Comparison of ENCODE assay signal across 8 mouse cellular contexts in the genomic region with DNA sequence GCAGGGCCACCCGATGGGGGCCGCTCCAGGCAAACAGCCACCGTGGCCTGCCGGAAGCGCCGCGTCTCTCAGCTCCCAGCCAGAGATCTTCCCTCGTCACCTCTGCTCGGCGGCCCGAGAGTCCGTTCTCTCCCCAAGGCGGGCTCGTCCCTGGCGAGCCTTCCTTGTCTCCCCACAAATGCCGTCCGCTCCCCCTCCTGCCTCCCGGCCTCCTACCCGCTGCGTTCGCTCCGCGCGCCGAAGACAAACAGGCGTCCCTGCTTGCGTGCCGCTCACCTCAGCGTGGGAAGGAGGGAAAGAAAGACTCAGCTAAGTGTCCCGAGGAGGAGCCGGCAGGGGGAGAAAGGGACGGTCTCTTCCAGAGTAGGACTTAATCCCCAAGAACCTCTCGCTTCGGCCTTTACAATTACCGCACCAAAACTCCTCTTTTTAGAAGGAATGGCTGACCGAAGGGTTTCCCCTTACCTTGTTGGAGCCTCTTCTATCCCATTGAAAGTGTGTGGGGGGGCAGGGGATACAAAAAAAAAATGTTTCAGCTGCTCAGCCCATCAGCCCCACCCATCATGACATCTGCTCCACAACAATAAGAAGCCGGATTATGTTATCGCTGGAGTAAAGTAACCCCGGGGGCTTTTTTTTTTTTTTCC. TPM values are rescaled to one million over a fixed set of nuclear protein-coding genes. Genes with fewer than 3 reads are reported as not detected.
A peak's percentile ranks its signal among the peaks of the same experiment; 100 is the strongest.
DNase-seq lines count a peak whose midpoint lies in the region; ATAC-seq and TF ChIP-seq lines count a peak whose summit lies in the region.

Trip12 (minus strand) TSS at position 499 of the 647 bp plus-strand sequence.

- H3K9me3 ChIP-seq in lung, embryonic 14.5 days (ENCODE audit: low read depth, low read length), result no peaks in the 10 kb centered on the region
- H3K9me3 ChIP-seq in forebrain, embryonic 14.5 days (replicated peaks; ENCODE audit: control insufficient read depth, low read length), result no peaks in the 10 kb centered on the region
- H3K9me3 ChIP-seq in hindbrain, embryonic 12.5 days (replicated peaks), result no peaks in the 10 kb centered on the region
- H3K9me3 ChIP-seq in liver, embryonic 14.5 days (ENCODE audit: control insufficient read depth, low read length), result no peaks in the 10 kb centered on the region
- H3K9me3 ChIP-seq in stomach, embryonic 15.5 days, result no peaks in the 10 kb centered on the region

- peak; percentile 36 for ATAC-seq in lung, embryonic 14.5 days (ENCODE audit: insufficient read depth)
- peak; percentile 15; the same call in 1 of the 2 replicates for ATAC-seq in forebrain, embryonic 14.5 days
- peak; percentile 60 for ATAC-seq in hindbrain, embryonic 12.5 days (ENCODE audit: low FRiP score)
- peak; percentile 52 for ATAC-seq in liver, embryonic 14.5 days (ENCODE audit: insufficient read depth)
- ATAC-seq in stomach, embryonic 15.5 days (ENCODE audit: insufficient read depth, low FRiP score, low read depth), result peak; percentile 41

- peak within 1 kb of the TSS; percentile 96 for H3K9ac ChIP-seq in lung, embryonic 14.5 days
- peak within 1 kb of the TSS; percentile 95 for H3K9ac ChIP-seq in forebrain, embryonic 14.5 days (ENCODE audit: low read length)
- peak within 1 kb of the TSS; percentile 98 for H3K9ac ChIP-seq in hindbrain, embryonic 12.5 days
- H3K9ac ChIP-seq in liver, embryonic 14.5 days (replicated peaks), result peak within 1 kb of the TSS; percentile 89
- peak within 1 kb of the TSS; percentile 98 for H3K9ac ChIP-seq in stomach, embryonic 15.5 days

- peak within 1 kb of the TSS; percentile 69 for H3K4me2 ChIP-seq in lung, embryonic 14.5 days
- H3K4me2 ChIP-seq in forebrain, embryonic 14.5 days (ENCODE audit: low read length), result peak within 1 kb of the TSS; percentile 81
- H3K4me2 ChIP-seq in hindbrain, embryonic 12.5 days (replicated peaks), result peak within 1 kb of the TSS; percentile 74
- H3K4me2 ChIP-seq in liver, embryonic 14.5 days (ENCODE audit: low read depth), result peak within 1 kb of the TSS; percentile 82
- H3K4me2 ChIP-seq in stomach, embryonic 15.5 days, result peak within 1 kb of the TSS; percentile 72

- peak within 1 kb of the TSS; percentile 99 for H3K27ac ChIP-seq in lung, embryonic 14.5 days (ENCODE audit: low read depth)
- peak within 1 kb of the TSS; percentile 98 for H3K27ac ChIP-seq in forebrain, embryonic 14.5 days (ENCODE audit: low read depth, low read length)
- H3K27ac ChIP-seq in hindbrain, embryonic 12.5 days, result peak within 1 kb of the TSS; percentile 98
- peak within 1 kb of the TSS; percentile 81 for H3K27ac ChIP-seq in liver, embryonic 14.5 days
- H3K27ac ChIP-seq in stomach, embryonic 15.5 days, result peak within 1 kb of the TSS; percentile 99

- 0 out of 2 replicates have a peak, but pooled peaks have one; percentile 20 for TF ChIP-seq CTCF in lung, embryonic 14.5 days (IDR thresholded peaks at IDR 0.05; ENCODE audit: low read depth)
- peak; percentile 20; the same call in 1 of the 2 replicates for TF ChIP-seq CTCF in liver, embryonic 14.5 days (IDR thresholded peaks at IDR 0.05; ENCODE audit: low read depth)

- no peaks in the 10 kb centered on the region for H3K4me1 ChIP-seq in lung, embryonic 14.5 days (ENCODE audit: insufficient read depth)
- peaks cover 5% of the 10 kb centered on the region for H3K4me1 ChIP-seq in forebrain, embryonic 14.5 days (ENCODE audit: control insufficient read depth, insufficient read depth, low read length)
- H3K4me1 ChIP-seq in hindbrain, embryonic 12.5 days, result peaks cover 16% of the 10 kb centered on the region
- peaks cover 2 to 3% of the 10 kb centered on the region in 2 experiments; a peak in 1 of 4 replicates for H3K4me1 ChIP-seq in liver, embryonic 14.5 days (replicated peaks; ENCODE audit: control insufficient read depth in 2 of 2, insufficient read depth in 2 of 2, low read length in 1 of 2)
- H3K4me1 ChIP-seq in stomach, embryonic 15.5 days, result peaks cover 5% of the 10 kb centered on the region; the same call in 1 of the 2 replicates

- no peak for TF ChIP-seq EP300 in liver, embryonic 14.5 days (IDR thresholded peaks at IDR 0.05; ENCODE audit: low read depth)

- H3K4me3 ChIP-seq in lung, embryonic 14.5 days (ENCODE audit: low read depth, low read length), result peak within 1 kb of the TSS; percentile 86
- H3K4me3 ChIP-seq in forebrain, embryonic 14.5 days (ENCODE audit: low read depth, low read length), result peak within 1 kb of the TSS; percentile 92
- H3K4me3 ChIP-seq in hindbrain, embryonic 12.5 days, result peak within 1 kb of the TSS; percentile 98
- peak within 1 kb of the TSS; percentile 74 to 78 for H3K4me3 ChIP-seq in liver, embryonic 14.5 days (ENCODE audit: insufficient read depth in 1 of 2, low read depth in 2 of 2, low read length in 2 of 2)
- H3K4me3 ChIP-seq in stomach, embryonic 15.5 days (replicated peaks), result peak within 1 kb of the TSS; percentile 99

- no peaks in the 10 kb centered on the region for H3K36me3 ChIP-seq in lung, embryonic 14.5 days (ENCODE audit: insufficient read depth)
- peaks cover 6% of the 10 kb centered on the region; the same call in 1 of the 2 replicates for H3K36me3 ChIP-seq in forebrain, embryonic 14.5 days (ENCODE audit: control insufficient read depth, insufficient read depth, low read length)
- 0 out of 2 replicates have a peak, but pooled peaks cover 5% of the 10 kb centered on the region for H3K36me3 ChIP-seq in hindbrain, embryonic 12.5 days
- H3K36me3 ChIP-seq in liver, embryonic 14.5 days (replicated peaks; ENCODE audit: control insufficient read depth, insufficient read depth, low read depth), result no peaks in the 10 kb centered on the region
- H3K36me3 ChIP-seq in stomach, embryonic 15.5 days, result no peaks in the 10 kb centered on the region

- DNase-seq in lung, embryonic 14.5 days, result peak; percentile 24
- no peak for DNase-seq in lung, postnatal 14 days
- DNase-seq in adrenal gland, adult 2 months, result no peak
- DNase-seq in forebrain, embryonic 14.5 days (ENCODE audit: low spot score), result peak; percentile 56
- DNase-seq in liver, embryonic 14.5 days (ENCODE audit: low read depth in 3 of 3, low spot score in 3 of 3), result peak in 1 of 3 experiments; percentile 36
- no peak for DNase-seq in urinary bladder, postnatal 25 days (ENCODE audit: low spot score)

- no peaks in the 10 kb centered on the region for H3K27me3 ChIP-seq in lung, embryonic 14.5 days (ENCODE audit: insufficient read depth, low read length)
- H3K27me3 ChIP-seq in forebrain, embryonic 14.5 days (replicated peaks; ENCODE audit: control insufficient read depth, insufficient read depth, low read length), result no peaks in the 10 kb centered on the region
- no peaks in the 10 kb centered on the region for H3K27me3 ChIP-seq in hindbrain, embryonic 12.5 days
- no peaks in the 10 kb centered on the region for H3K27me3 ChIP-seq in liver, embryonic 14.5 days (ENCODE audit: control insufficient read depth, insufficient read depth, low read length)
- no peaks in the 10 kb centered on the region for H3K27me3 ChIP-seq in stomach, embryonic 15.5 days (replicated peaks)

- whole genome bisulfite sequencing in lung, embryonic 14.5 days, result under 1% methylated on average over 39 of the region's 39 CpGs
- under 1% methylated on average over 39 of the region's 39 CpGs for WGBS in forebrain, embryonic 14.5 days
- 0% methylated on average over 39 of the region's 39 CpGs for WGBS in hindbrain, embryonic 12.5 days
- WGBS in liver, embryonic 14.5 days (ENCODE audit: insufficient replicate concordance), result under 1% methylated on average over 39 of the region's 39 CpGs
- under 1% methylated on average over 36 of the region's 39 CpGs for WGBS in stomach, embryonic 15.5 days

RNA-seq across cellular contexts. Expression of gene Trip12, which starts in this region (rescaled TPM):
- polyA plus RNA-seq in lung, embryonic 14.5 days (2014; fragmentation: Nextera tagmentation; extraction: Ambion mirVana), result 69.5 and 75.7 TPM in 2 replicates
- 100 to 1,000 TPM; 193 to 259 TPM for total RNA-seq in adrenal gland, adult 2 months (2021)
- 5.1 and 5.2 TPM in 2 replicates for polyA plus RNA-seq in adrenal gland, adult 2 months (2012; rRNA removed)
- 50.8 and 64.6 TPM in 2 replicates for polyA plus RNA-seq in forebrain, embryonic 14.5 days (2014; fragmentation: Nextera tagmentation; extraction: Ambion mirVana)
- polyA plus RNA-seq in hindbrain, embryonic 12.5 days (2016; fragmentation: Nextera tagmentation; extraction: Ambion mirVana), result 109 and 118 TPM in 2 replicates
- 20.5 and 27.9 TPM in 2 replicates for polyA plus RNA-seq in liver, embryonic 14.5 days (2012; rRNA removed)
- polyA plus RNA-seq in liver, embryonic 14.5 days (2014; fragmentation: Nextera tagmentation; extraction: Ambion mirVana), result 30.3 and 34.5 TPM in 2 replicates
- polyA plus RNA-seq in stomach, embryonic 15.5 days (2015; fragmentation: Nextera tagmentation; extraction: Ambion mirVana), result 53.4 and 58.3 TPM in 2 replicates

Comparison
In these comparisons a context has a peak if more than half of its experiments do, and no peak if none do; other contexts are left out.
1. DNase-seq: peak in lung, embryonic 14.5 days (single experiment) and forebrain, embryonic 14.5 days (single experiment); none in lung, postnatal 14 days (single experiment), adrenal gland, adult 2 months (single experiment) and urinary bladder, postnatal 25 days (single experiment).
2. Peak in every context shown above with its lines, with median percentiles within 50 percentile points of each other: ATAC-seq, H3K27ac ChIP-seq, H3K4me2 ChIP-seq, H3K4me3 ChIP-seq and H3K9ac ChIP-seq.